Mouse (Mus musculus) midbrain, embryonic 15.5 days (tissue): Measurements from ENCODE around the gene Apopt1. TPM values are rescaled to one million over a fixed set of nuclear protein-coding genes. Genes with fewer than 3 reads are reported as not detected.

Experiments
- ATAC-seq: fragments of 200-750 bp; cut with Nextera tagmentation; replicated peaks from 2 replicates; pipeline ENCODE4 v1.8.0; 2017; ENCODE audit warnings: moderate TSS enrichment
- H3K27ac ChIP-seq: fragments of 300-500 bp; sonication (generic); 2 replicates; pipeline ENCODE4 v1.5.1; 2015; ENCODE audit warnings: mild to moderate bottlenecking, inconsistent platforms
- H3K27me3 ChIP-seq: fragments of 300-500 bp; sonication (generic); replicated peaks from 2 replicates; pipeline ENCODE4 v1.6.1; 2015; ENCODE audit warnings: inconsistent platforms
- H3K36me3 ChIP-seq: fragments of 300-500 bp; sonication (generic); replicated peaks from 2 replicates; pipeline ENCODE4 v1.6.1; 2015; ENCODE audit warnings: inconsistent platforms
- H3K4me1 ChIP-seq: fragments of 300-500 bp; sonication (generic); 2 replicates; pipeline ENCODE4 v1.6.1; 2015; ENCODE audit warnings: inconsistent platforms
- H3K4me2 ChIP-seq: fragments of 300-500 bp; sonication (generic); 2 replicates; pipeline ENCODE4 v1.6.1; 2015; ENCODE audit warnings: inconsistent platforms, mild to moderate bottlenecking, moderate library complexity
- H3K4me3 ChIP-seq: fragments of 300-500 bp; sonication (generic); 2 replicates; pipeline ENCODE4 v1.5.1; 2015; ENCODE audit warnings: mild to moderate bottlenecking, inconsistent platforms
- H3K9ac ChIP-seq: fragments of 300-500 bp; sonication (generic); 2 replicates; pipeline ENCODE4 v1.6.1; 2015; ENCODE audit warnings: mild to moderate bottlenecking, inconsistent platforms
- H3K9me3 ChIP-seq: fragments of 300-500 bp; sonication (generic); 2 replicates; pipeline ENCODE4 v1.6.1; 2016; ENCODE audit warnings: inconsistent platforms
- WGBS: fragments of 180-500 bp; shearing (Covaris S2); methylation state at CpG from one replicate; pipeline ENCODE4 v1.1.7; 2015; ENCODE audit warnings: mixed read lengths; 5-methylcytosine and 5-hydroxymethylcytosine counted together
- polyA plus RNA-seq: library from polyadenylated mRNA; unstranded; fragments of >200 nt; fragmentation: Nextera tagmentation; extraction: Ambion mirVana; gene quantifications from 2 replicates; pipeline ENCODE4 v1.2.1, GENCODE M21; 2015

Apopt1 gene
- polyA plus RNA-seq, 1 experiment from 2014 or later, result 55.3 TPM

- no peaks in the 10 kb centered on the region for H3K9me3 ChIP-seq
- peaks cover 28% of the 10 kb centered on the region for H3K4me1 ChIP-seq
- WGBS, result 87% methylated on average over 10 of the region's 10 CpGs
- ATAC-seq, result no peak
- 0 out of 2 replicates have a peak overlapping the region, but pooled peaks have one; percentile 38 for H3K27ac ChIP-seq
- no peak overlapping the region for H3K4me2 ChIP-seq
- H3K27me3 ChIP-seq, result no peaks in the 10 kb centered on the region
- no peak overlapping the region for H3K9ac ChIP-seq
- no peak overlapping the region for H3K4me3 ChIP-seq
- H3K36me3 ChIP-seq, result peaks cover 25% of the 10 kb centered on the region
Observed at GRCm38 (mm10) chr12:111770651-111771050, 57.6 kb downstream of the Apopt1 start.

DNA sequence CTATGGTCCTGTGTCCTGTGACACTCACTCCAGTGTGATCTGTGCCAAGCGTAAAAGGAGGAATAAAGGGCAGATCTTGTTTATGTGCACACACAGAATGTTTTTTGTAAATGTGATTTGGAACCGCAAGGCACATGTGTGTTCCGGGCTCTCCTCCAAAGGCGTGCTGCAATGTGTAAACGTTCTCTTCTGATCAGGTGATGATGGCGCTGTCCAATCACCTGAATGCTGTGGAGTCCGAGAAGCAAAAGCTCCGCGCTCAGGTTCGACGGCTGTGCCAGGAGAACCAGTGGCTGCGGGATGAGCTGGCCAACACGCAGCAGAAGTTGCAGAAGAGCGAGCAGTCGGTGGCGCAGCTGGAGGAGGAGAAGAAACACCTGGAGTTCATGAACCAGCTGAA is 61.1 kb downstream of the Apopt1 start:
- WGBS, result 94% methylated on average over 16 of the region's 16 CpGs
- Histone ChIP-seq H3K27me3 (no peaks in the 10 kb centered on the region), H3K9me3 (no peaks in the 10 kb centered on the region), H3K27ac (no peak overlapping the region), H3K9ac (no peak overlapping the region), H3K36me3 (peaks cover 55% of the 10 kb centered on the region), H3K4me2 (no peak overlapping the region), H3K4me3 (no peak overlapping the region), H3K4me1 (peaks cover 11% of the 10 kb centered on the region; the same call in 1 of the 2 replicates)
- ATAC-seq, result no peak

- no peaks in the 10 kb centered on the region for H3K27me3 ChIP-seq
- 0 out of 2 replicates have a peak, but pooled peaks have one; percentile 37 for ATAC-seq
- H3K4me1 ChIP-seq, result peaks cover 4% of the 10 kb centered on the region; the same call in 1 of the 2 replicates
- no peak overlapping the region for H3K27ac ChIP-seq
- 63% methylated on average over 15 of the region's 15 CpGs for WGBS
- H3K9ac ChIP-seq, result no peak overlapping the region
- peaks cover 62% of the 10 kb centered on the region for H3K36me3 ChIP-seq
- H3K9me3 ChIP-seq, result no peaks in the 10 kb centered on the region
- H3K4me2 ChIP-seq, result no peak overlapping the region
- no peak overlapping the region for H3K4me3 ChIP-seq
Observed at GRCm38 (mm10) chr12:111774845-111775244, 61.8 kb downstream of the Apopt1 start.

- Histone ChIP-seq H3K9me3 (no peaks in the 10 kb centered on the region), H3K27me3 (no peaks in the 10 kb centered on the region), H3K36me3 (peaks cover 72% of the 10 kb centered on the region), H3K4me3 (no peak overlapping the region), H3K4me2 (no peak overlapping the region), H3K9ac (no peak overlapping the region), H3K4me1 (no peaks in the 10 kb centered on the region), H3K27ac (no peak overlapping the region)
- 97% methylated on average over 13 of the region's 13 CpGs for WGBS
- no peak for ATAC-seq
Observed at GRCm38 (mm10) chr12:111777919-111778318, 64.9 kb downstream of the Apopt1 start.

GRCm38 (mm10) chr12:111779544-111779943 is 66.5 kb downstream of the Apopt1 start:
- no peak overlapping the region for H3K4me2 ChIP-seq
- H3K4me1 ChIP-seq, result no peaks in the 10 kb centered on the region
- no peak overlapping the region for H3K9ac ChIP-seq
- no peaks in the 10 kb centered on the region for H3K27me3 ChIP-seq
- H3K27ac ChIP-seq, result no peak overlapping the region
- H3K4me3 ChIP-seq, result no peak overlapping the region
- WGBS, result 97% methylated on average over 1 of the region's 1 CpGs
- ATAC-seq, result no peak
- H3K36me3 ChIP-seq, result peaks cover 72% of the 10 kb centered on the region
- no peaks in the 10 kb centered on the region for H3K9me3 ChIP-seq

DNA sequence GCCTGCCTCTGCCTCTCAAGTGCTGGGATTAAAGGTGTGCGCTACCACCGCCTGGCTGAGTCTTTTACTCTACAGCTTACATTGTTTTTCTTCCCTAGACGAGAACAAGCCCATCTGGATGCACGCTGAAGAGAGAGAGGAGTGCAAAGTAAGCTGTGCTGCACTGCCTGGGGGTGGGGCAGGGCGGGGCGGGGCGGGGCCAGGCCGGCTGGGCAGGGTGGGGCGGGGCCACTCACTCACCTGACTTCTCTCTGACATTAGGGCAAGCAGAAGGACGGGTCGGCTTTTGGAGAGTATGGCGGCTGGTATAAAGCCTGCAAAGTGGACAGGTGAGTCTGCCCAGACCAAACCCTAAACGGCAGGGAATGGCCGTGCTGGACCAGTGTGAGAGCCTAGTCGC is 72.1 kb downstream of the Apopt1 start:
- no peak overlapping the region for H3K27ac ChIP-seq
- no peaks in the 10 kb centered on the region for H3K27me3 ChIP-seq
- peaks cover 74% of the 10 kb centered on the region for H3K36me3 ChIP-seq
- no peak for ATAC-seq
- WGBS, result 75% methylated on average over 15 of the region's 15 CpGs
- no peak overlapping the region for H3K4me3 ChIP-seq
- no peak overlapping the region for H3K9ac ChIP-seq
- no peaks in the 10 kb centered on the region for H3K9me3 ChIP-seq
- H3K4me2 ChIP-seq, result no peak overlapping the region
- no peaks in the 10 kb centered on the region for H3K4me1 ChIP-seq

- H3K4me3 ChIP-seq, result no peak overlapping the region
- H3K27me3 ChIP-seq, result no peaks in the 10 kb centered on the region
- no peaks in the 10 kb centered on the region for H3K4me1 ChIP-seq
- H3K9me3 ChIP-seq, result no peaks in the 10 kb centered on the region
- H3K27ac ChIP-seq, result no peak overlapping the region
- no peak for ATAC-seq
- no peak overlapping the region for H3K4me2 ChIP-seq
- WGBS, result 91% methylated on average over 6 of the region's 6 CpGs
- peaks cover 75% of the 10 kb centered on the region for H3K36me3 ChIP-seq
- H3K9ac ChIP-seq, result no peak overlapping the region
Observed at GRCm38 (mm10) chr12:111787015-111787414, 74.0 kb downstream of the Apopt1 start.

GRCm38 (mm10) chr12:111790090-111790489 is 77.0 kb downstream of the Apopt1 start:
- no peak for ATAC-seq
- no peaks in the 10 kb centered on the region for H3K9me3 ChIP-seq
- H3K36me3 ChIP-seq, result peaks cover 74% of the 10 kb centered on the region
- no peaks in the 10 kb centered on the region for H3K27me3 ChIP-seq
- no peak overlapping the region for H3K9ac ChIP-seq
- 93% methylated on average over 5 of the region's 5 CpGs for WGBS
- H3K4me3 ChIP-seq, result no peak overlapping the region
- H3K27ac ChIP-seq, result no peak overlapping the region
- H3K4me2 ChIP-seq, result no peak overlapping the region
- H3K4me1 ChIP-seq, result no peaks in the 10 kb centered on the region

DNA sequence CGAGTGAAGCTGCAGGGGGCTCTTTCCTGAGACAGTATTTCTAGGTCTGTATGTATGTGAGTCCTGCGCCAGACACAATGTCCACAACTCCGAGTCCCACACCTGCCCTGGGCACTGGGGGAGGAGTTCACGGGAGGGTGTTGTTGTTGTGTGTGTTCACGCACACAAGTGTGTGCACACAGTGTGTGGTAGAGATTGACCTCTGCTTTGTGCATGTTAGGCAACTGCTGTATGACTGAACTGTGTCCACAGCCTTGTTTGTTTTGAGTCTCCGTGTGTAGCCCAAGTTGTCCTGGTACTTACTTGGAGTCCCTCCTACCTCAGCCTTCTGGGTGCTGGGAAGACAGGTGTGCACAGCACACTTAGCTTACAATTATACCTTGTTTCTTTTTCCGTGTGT is 77.6 kb downstream of the Apopt1 start:
- Histone ChIP-seq H3K4me3 (no peak overlapping the region), H3K9me3 (no peaks in the 10 kb centered on the region), H3K4me1 (no peaks in the 10 kb centered on the region), H3K4me2 (no peak overlapping the region), H3K27ac (no peak overlapping the region), H3K27me3 (no peaks in the 10 kb centered on the region), H3K9ac (no peak overlapping the region), H3K36me3 (peaks cover 76% of the 10 kb centered on the region)
- WGBS, result 92% methylated on average over 7 of the region's 7 CpGs
- ATAC-seq, result no peak

DNA sequence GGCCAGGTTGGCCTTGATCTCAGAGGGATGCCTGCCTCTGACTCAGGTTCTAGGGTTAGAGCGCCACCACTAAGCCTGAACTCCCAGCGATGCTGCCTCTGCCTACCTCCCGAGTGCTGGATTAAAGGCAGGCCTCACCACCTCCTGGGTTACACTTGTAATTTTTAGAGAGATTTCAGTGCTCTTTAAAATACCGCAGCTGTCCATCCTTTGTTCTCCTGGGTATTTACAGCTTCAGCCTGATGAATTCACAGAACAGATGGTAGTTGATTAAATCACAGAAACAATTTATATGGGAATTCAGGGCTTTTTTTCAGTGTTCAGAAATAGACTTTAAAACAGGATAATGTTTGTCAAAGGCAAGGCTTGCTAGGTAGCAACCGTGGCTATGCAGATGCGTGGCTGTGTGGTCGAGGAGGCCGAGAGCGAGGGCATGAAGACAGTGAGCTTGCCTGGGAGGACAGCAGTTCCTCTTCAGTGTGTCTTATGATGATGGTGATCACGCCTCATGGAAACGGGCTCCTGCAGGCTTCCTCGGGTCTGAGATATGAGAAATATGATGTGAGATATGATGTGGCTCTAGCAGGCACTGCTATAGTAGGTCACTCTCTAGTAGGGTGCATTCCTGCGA is 78.5 kb downstream of the Apopt1 start:
- H3K36me3 ChIP-seq, result peaks cover 68% of the 10 kb centered on the region
- no peaks in the 10 kb centered on the region for H3K9me3 ChIP-seq
- H3K27ac ChIP-seq, result peak overlapping the region; percentile 7; the same call in 1 of the 2 replicates
- no peak for ATAC-seq
- H3K9ac ChIP-seq, result no peak overlapping the region
- H3K4me2 ChIP-seq, result no peak overlapping the region
- no peaks in the 10 kb centered on the region for H3K4me1 ChIP-seq
- H3K27me3 ChIP-seq, result no peaks in the 10 kb centered on the region
- WGBS, result 77% methylated on average over 13 of the region's 13 CpGs
- no peak overlapping the region for H3K4me3 ChIP-seq

DNA sequence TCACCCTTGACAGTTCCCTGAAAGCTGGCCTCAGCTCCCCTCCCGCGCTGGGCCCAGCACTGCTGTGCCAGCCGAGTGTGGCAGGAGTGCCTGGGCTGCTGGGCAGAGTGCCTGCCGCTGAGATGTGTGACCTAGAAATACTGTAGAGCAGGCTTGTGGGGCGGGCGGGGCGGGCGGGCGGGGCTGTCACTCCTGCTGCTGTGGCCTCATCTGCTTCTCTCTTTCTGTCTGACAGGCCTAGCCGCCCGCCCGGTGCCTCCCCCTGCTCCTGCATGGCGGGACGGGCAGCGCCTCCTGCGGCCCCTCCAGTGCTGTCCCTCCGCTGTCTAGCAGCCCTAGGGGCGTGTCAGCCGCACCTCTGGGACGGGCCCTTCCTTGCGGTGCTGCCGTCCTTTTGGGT is 81.0 kb downstream of the Apopt1 start:
- no peak overlapping the region for H3K4me3 ChIP-seq
- no peak for ATAC-seq
- no peak overlapping the region for H3K27ac ChIP-seq
- peaks cover 56% of the 10 kb centered on the region for H3K36me3 ChIP-seq
- H3K27me3 ChIP-seq, result no peaks in the 10 kb centered on the region
- H3K4me1 ChIP-seq, result no peaks in the 10 kb centered on the region
- 86% methylated on average over 22 of the region's 22 CpGs for WGBS
- no peaks in the 10 kb centered on the region for H3K9me3 ChIP-seq
- H3K9ac ChIP-seq, result no peak overlapping the region
- no peak overlapping the region for H3K4me2 ChIP-seq

DNA sequence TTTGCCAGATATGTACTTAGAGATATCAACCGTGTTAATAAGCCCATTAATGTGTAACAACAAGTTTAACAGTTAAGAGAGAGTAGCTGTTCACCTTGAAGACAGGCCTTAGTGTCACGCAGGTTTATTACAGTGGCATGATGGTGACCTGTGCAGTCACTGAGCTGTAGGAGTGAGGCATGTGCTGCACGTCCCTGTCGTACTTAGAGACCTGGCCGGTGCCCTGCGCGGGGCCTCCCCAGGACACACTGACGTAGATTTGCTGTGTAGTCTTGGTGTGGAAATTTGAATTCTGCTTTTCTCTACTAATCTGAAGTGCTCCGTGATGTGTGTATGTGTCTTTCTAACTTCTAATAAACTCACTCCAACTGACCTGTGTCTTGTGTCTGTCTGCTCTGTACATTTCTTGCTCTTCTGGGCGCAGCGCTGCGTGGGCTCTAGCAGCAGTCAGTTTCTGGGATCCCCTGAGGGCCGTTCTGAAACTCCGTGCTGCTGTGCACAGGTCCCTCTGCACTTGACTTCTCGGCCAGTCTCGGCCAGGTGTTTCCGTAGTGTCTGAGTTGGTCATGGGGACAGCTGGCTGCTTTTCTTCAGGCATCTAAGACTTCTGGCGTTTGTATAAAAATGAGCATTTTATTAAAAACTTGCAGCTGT is 81.6 kb downstream of the Apopt1 start:
- ATAC-seq, result no peak
- Histone ChIP-seq H3K27ac (no peak overlapping the region), H3K9me3 (no peaks in the 10 kb centered on the region), H3K36me3 (peaks cover 51% of the 10 kb centered on the region), H3K4me2 (no peak overlapping the region), H3K4me1 (no peaks in the 10 kb centered on the region), H3K27me3 (no peaks in the 10 kb centered on the region), H3K9ac (no peak overlapping the region), H3K4me3 (no peak overlapping the region)
- WGBS, result 95% methylated on average over 18 of the region's 18 CpGs
